Mouse (Mus musculus): ENCODE data around the gene Cavin3.

DNA sequence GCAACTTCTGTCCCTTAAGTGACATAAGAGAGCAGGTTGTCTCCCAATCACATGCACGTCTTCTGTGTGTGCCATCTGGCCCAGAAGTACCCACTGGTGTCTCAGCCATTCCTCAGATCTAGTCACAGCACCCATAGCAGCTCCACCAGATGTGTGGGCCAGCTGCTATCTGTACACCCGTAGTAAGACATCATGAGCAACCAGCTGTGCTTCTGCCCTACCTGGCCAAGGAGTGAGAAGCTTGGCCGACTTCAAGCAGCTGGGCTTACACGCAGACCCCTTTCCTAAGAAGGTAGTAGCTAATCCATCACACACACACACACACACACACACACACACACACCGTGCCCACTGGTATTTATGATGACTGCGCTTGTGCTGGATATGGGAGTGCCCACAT is 2.9 kb downstream of the Cavin3 start:
- TF ChIP-seq POLR2A (IDR thresholded peaks at IDR 0.05; ENCODE audit: insufficient read depth, low read depth, low read length): no peak
- no peak for TF ChIP-seq CTCF (IDR thresholded peaks at IDR 0.05; ENCODE audit: insufficient read depth, low read depth, low read length)
